Mouse (Mus musculus): ENCODE results near the gene Medag.

Gene Medag

DNA sequence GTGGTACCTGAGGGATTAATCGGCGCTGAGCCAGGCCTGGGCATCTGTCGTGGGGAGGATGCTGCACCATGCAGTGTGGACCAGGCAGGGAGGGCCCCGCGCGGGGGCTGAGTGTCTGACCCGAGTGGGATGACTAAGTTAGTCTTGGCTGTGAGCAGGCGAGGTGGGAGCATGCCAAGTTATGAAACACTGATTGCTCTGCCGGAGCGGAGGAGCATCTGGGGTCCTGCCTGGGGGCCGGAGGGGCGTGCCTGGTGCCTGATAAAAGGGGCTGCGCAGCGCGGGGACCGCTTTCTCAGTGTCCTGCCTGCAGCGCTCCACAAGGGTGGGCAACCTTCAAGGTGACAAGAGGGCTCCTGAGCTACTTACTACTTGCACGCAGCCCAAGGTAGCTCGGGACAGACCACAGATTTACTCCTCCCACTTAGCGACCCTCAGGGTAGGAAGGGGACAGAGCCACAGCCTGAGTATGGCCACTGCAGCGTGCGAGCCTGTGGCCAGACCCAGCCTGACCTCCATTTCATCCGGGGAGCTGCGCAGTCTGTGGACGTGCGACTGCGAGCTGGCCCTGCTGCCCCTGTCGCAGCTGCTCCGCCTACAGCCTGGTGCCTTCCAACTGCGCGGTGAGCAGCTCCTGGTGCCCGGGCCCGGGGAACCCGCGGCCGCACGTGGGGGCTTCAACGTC, at the start of gene Medag:
TSS of gene Medag (plus strand) at position 241 of the 685 bp plus-strand sequence.
- ATAC-seq (ENCODE audit: low TSS enrichment): peak; percentile 13

DNA sequence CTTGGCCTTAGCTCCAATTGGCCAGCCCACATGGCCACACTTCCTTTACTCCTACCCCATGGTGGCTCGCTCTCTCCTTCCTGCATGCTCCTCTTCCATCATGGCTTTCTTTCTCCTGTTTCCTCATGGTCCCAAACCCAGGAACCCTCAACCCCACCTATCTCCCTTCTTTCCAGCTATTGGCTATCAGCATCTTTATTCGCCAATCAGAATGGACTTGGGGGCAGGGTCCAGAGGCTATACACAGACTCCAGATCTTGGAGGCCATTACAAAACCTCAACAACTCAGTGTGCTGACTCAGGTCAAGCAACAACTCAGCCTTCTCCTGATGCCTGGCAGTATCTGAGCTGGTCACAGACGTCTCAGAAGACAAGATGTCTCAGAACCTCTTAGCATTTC, 48.9 kb upstream of the Medag start:
- no peak for ATAC-seq (ENCODE audit: low TSS enrichment)

DNA sequence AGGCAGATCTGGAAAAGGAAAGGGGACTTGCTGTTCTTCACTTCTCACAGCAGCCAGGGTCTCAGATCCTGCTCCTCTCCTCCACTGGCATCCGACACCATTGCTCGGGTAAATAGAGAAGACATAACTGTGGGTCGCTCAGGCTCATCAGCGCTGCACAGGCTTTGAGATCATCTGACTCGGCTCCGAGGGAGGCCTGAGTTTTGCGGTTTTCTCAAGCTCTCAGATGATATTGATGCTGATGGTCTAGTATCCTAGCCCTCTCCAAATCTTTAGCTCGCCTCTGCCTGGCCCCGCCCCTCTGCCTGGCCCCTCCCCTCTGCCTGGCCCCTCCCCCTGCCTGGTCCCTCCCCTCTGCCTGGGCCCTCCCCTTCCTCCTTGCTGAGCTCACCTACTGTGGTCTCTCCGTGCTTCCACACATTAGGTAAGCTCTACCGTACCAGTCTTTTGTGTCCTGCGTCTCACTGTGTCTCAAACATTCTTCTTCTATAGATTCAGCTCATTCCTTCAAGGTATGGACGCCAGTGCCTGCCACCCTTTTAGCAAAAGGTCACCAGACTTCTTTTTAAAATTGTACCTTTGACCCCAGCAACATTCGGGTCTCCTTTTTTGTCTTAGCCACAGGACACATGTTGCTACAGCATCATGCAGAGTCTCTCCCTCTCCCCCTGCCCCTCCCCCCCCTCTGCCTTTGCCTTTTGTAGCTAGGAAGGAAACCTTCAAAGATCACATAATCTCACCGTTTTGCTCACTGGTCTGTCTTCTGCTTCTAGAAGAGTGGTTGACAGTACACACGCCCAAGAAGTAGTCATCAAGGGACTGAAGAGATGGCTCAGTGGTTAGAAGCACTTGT, 47.4 kb upstream of the Medag start:
- ATAC-seq (ENCODE audit: low TSS enrichment): no peak

DNA sequence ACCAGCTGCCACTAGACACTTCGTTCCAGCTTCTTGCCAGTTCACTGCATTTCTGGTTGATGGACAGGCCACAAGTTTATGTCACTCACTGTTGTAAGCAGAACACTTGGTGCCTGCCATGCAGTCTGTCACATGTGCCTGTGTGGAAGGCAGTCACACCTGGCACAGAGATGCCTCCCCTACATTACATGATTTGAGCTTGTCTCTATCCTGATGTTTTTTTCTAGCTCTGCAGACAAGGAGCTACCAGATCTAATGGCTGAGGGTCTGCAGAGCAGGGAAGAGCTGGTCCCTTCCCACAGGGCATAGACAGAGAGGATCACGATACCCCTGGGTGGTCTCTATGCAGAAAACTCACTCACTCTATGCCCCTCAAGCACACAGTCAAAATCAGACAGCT, 44.5 kb upstream of the Medag start:
- ATAC-seq (ENCODE audit: low TSS enrichment): no peak

DNA sequence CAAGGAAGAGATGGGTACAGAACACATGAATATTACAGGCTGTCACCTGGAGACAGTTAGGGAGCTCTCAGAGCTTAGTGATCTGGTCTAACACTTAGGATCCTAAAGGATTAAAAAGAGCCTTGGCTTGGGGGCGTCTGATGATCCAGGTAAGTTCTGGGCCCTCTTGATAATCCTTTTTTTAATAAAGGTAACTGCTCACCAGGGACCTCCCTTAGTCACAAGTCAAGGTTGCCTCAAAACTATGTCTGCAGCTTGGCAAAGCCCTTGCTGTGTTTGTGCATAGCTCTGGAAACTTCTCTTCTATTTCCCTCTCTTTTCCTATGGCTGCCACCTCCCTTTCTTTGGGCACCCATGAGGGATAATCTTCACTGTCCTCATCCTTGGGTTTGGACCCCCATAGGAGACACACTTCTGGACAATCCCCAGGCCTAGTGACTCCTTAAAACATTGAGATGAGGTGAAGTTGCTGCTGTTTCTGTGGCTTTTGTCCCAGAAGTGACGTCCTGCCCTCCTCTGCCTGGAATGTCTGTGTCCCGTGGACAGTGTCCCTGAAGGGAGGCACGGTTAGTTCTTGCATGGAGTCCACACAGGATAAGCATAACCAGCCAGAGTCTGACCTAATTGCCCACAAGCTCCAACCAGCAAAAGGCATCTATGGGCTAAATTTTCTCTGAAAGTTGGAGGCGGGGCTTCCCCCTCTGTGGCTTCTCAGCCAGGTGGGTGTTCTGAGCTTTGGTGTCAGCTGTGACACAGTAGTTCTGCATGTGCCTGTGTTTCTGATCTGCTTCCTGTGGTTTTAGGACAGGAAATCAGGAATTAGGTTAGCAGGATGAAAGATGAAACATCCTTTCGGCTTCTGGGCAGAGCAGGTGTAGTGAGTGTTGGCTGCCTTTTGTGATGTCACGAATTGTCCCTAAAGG, 43.7 kb upstream of the Medag start:
- ATAC-seq (ENCODE audit: low TSS enrichment): no peak

DNA sequence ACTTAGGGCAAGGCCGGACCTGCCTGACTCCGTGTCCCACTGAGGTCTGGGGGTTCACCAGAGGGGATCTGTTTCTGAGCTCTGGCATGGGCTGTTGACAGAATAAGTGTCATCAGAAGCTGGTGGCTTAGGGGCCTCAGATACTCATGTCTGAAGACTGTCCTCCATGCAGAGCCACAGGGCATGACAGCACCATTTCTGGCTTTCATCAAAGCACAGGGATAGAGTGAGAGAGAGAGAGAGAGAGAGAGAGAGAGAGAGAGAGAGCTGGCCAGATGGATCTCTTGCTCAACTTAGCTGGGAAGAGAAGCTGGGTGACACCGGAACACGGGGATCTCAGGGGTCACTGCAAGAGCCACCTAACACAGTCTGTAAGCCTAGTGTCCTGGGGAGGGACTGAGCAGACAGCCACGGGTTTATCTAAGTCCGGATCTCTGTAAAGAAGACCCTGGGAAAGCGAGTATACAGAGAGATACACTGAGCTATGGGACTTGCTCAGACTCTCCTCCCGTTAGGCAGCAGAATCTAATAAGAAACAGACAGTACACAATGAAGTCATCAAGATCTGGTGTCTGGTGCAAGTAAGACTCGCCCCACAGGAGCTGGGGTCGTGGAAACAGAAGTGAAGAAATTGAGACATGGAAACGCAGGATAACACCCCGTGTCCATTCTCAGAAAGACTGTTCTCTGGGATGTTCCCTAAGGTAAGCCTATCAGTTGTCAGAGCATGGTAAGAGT, 42.8 kb upstream of the Medag start:
- no peak for ATAC-seq (ENCODE audit: low TSS enrichment)

DNA sequence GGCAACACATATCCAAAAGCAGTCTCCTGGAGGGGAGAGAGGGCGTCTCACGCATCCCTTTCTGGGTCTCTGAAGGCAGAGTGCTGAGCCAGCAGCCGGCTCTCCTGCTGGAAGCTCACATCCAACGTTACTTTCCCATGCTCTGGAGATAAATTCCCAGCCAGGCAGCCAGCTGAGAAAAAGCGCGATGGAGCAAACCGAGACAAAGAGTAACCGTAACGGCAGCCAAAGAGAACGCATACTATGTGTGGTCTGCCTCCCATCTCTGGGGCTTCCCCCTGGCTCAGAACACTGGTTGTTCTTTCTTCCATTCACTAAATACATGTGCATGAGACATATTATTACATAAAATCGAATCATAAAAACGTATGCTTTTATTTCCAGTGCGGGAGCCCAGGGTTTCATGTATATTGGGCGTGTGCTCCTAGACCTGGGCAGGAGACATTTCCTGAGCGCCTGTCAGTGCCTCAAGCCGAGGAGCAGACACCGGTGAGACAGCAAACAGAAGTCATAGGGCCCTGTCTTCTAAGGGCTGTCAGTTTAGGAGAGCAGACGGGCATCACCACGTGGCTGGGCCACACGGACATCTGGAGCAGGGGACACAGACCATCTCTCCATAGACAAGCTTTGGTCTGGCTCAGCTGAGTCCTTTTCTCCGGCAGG, 42.0 kb upstream of the Medag start:
- ATAC-seq (ENCODE audit: low TSS enrichment): no peak

DNA sequence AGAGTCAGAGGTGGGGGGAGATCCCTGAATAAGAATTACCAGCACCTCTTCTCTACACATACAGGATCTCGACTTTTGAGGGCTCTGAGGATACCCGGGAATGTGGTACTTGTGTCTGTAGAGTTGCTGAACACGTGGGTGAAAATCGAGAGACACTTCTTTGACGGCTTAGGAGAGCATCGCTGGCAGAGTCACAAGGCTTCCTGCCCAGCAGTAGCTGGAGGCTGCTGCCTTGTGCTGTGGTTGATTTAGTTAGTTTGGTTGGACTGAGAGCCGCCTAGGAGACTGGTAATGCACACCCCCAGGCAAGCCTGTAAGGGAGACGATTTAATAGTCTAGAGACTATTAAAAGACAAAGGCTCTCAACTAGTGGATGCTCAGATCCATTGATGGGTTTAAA, 39.5 kb upstream of the Medag start:
- peak; percentile 45 for ATAC-seq (ENCODE audit: low TSS enrichment)

DNA sequence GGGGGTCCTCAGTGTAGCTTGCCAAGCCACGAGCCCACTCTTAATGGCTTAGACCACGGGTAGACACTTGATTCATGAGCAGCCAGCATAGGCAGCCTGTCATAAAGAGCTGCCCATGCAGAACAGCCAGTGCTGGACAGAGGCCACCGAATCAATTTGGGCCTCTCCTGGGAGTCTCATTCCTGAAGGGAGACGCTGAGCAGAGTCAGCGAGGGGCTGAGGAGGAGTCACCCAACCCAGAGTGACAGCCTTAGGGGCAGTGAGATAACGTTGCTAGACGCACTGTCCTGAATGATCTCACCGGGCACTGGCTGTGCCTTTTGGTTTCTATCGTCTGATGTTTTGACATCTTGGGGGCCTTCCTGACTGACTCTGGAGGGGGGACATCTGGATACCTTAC, 38.3 kb upstream of the Medag start:
- ATAC-seq (ENCODE audit: low TSS enrichment): no peak

DNA sequence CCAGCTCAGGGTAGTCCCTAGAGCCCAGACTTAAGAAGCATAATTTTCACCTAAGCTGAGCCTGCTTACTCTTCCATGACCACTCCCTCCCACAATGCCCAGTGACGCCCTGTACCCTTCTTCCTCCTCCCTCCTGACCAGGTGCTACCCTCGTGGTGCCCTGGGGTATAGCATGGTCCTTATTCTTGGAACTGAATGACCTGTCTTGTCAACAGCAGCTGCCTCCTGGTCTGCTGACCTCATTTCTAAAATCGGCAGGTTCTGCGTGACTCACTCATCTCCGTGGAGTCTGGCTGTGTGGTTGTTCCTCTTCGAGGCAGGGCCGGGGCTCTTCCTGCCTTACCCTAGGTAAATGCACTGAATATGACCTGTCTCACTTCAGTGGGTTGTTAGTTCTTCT, 37.5 kb upstream of the Medag start:
- ATAC-seq (ENCODE audit: low TSS enrichment): peak; percentile 56; the same call in 1 of the 2 replicates

DNA sequence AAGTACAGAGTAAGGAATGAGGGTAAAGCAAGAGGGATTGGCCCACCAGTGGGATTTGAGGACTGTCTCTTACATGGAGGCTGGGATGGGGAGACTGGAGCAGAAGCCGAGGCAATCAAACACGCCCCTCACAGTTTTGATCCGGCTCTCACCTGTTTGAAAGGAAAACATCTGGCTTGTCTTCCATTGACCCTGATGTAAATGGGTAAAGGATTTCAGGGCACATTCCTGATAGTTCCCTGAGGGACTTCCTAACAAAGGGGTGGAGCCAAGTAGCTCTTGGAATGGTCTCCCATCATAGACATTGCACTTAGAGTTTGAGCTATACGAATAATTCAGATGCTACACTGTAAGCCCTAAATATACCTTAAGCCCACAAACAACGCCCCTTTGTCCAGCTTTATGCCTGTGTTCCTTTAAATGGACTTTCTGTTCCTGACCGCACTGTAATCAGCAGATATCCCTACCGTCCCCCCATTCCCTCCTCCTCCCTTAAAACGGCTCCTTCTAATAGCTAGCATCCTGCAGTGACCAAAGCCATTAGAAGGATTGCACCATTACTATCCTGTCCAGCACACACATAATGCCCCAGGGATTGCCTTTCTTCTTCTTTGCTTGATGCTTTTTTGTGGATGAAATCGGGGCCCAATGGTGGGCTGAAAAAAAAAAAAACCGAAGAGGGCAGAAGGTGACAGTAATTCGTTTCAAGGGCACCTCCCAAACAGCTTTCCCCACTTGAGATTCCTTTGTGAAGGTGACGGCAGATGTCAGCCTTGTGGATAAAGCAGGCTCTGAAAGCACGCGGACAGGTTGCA, 36.3 kb upstream of the Medag start:
- ATAC-seq (ENCODE audit: low TSS enrichment): no peak

DNA sequence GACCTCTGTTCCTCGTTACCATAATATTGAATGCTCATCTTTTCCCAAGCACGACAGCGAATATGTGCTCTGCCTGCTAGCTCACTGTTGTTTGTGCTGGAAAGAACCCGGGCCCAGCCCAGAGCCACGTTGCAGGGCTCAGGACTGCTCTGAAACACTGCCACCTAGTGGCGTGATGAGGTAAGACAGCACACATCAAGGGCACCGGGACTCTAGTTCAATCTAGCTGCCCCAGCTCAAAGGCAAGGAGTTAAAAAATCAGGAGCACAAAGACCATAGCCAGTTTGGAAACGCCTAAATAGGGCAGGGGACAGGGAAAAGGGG, 35.7 kb upstream of the Medag start:
- peak; percentile 54 for ATAC-seq (ENCODE audit: low TSS enrichment)

DNA sequence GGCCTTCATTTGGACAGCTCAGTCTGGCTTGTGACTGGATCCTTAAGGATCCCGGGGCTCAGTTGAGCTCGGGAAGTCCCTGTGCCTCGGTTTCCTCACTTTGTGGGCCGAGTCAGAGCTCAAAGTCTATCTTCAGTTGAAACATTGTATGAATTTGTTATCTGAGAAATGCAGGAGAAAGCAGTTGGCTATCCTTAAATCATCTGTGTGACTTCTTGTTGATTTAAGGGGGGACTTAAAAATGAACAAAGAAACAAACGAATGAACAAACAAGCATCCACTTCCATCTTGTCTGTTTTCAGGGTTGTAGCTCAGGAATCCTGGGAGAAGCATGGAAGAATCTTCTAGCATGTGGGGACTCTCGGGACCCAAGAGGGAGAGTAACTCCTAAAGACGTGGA, 35.2 kb upstream of the Medag start:
- no peak for ATAC-seq (ENCODE audit: low TSS enrichment)

DNA sequence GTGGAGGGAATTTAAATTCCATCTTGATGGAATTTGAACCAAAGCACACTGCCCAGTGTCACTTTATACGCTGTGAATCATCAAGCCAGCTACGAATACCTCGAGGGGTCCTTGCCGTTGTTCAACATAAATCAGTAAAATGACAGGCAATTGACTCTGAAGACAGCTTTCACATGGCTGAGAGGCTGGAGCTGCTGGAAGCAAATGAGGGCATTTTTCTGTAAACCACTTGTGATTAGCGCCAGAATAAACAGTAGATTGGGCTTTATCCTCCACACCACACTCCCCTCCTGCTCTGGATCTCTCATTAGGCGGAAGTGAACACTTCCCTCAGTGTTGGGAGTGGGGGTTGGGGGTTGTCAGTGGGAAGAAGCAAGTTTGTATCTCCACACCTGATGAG, 34.3 kb upstream of the Medag start:
- no peak for ATAC-seq (ENCODE audit: low TSS enrichment)

DNA sequence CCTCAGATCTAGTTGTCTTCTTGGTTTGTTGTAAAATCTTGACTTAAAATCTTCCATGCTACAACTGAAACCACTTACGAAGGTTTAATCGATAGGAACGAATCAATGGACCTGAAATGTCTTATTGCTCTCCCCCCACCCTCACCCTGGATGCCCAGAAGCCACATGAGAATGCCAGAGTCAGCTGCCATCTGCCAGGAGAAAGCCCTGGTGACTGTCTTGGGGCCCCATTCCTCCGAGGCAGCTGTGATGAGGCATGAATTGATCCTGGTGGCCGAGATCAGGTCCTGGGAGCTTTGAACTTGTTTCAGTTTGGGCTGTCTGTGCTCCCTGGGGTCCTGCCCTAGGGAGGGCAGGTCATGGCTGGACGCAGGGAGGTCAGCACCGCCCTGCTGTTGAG, 33.0 kb upstream of the Medag start:
- no peak for ATAC-seq (ENCODE audit: low TSS enrichment)

DNA sequence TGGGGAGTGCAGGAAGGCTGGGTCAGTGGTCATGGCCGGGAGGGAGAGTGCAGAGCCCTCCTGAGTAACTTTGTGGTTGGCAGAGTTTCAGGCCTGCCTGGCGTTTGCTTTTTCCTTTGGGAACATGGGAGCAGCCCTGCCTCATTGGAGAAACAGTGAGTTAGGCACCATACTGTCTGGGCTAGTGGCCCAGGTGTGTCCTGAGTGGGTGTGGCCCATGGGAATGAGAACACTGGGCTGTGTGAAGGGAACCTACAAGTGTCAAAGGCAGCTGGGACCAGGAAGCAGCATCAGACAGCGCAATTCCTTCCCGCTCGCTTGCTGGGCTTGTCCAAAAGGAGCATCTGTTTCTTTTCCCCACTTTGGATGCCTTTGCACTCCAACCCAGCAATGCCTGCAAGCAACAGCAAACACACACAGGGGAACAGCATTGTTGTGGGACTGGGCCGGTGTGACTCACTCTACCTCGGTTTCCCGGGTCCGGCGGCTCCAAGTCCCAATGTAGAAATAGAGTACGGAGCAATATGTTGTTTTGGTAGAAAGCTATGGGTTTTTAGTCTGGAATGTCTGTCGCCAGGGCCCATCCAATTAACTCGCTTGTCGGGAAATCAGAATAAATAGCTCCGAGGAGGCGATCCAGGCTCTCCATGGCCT, 32.3 kb upstream of the Medag start:
- ATAC-seq (ENCODE audit: low TSS enrichment): peak; percentile 10; the same call in 1 of the 2 replicates

DNA sequence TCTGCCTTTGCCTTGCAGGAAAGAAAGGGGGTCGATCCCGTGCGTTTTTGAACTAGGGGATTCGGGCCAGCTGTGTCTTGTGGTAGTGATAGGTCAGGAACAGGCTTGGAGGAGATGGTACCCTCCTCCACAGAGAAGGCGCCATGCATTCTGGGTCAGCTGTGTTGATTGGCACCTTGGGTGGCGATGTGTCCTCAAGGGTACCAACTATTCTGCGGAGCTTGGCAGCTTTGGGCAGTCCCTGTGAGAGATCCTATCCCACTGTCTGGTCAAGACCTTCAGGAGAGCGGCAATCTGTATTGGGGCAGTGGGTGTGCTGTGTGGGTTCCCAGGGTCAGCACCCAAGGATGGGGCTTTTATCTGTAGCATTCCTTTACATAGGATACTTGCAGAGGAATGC, 31.7 kb upstream of the Medag start:
- ATAC-seq (ENCODE audit: low TSS enrichment): no peak

DNA sequence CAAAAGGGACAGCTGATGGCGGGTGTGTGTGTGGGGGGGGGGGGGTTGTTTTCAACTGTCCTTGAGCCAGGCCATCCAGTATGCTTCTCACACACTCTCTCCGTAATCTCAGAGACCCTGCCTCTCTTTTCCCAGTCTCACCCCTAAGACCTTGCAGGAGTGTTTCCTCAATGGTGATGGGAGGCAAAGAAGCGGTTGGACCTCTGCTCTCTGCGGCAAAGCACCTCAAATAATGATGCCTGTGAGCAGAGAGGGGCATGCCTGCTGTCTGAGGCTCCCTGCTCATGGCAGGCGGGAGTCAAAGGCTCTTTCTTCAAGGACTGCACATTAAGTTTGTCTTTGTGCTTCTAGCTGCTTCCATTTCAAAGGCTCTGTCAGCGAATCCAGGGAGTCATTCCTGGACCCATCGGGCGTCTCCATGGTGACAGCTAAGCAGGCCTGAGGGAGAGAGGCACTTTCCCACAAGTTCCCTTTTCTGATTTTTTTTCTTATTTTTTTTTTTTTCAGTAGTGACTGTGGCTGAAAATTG, 31.1 kb upstream of the Medag start:
- peak; percentile 62 for ATAC-seq (ENCODE audit: low TSS enrichment)

DNA sequence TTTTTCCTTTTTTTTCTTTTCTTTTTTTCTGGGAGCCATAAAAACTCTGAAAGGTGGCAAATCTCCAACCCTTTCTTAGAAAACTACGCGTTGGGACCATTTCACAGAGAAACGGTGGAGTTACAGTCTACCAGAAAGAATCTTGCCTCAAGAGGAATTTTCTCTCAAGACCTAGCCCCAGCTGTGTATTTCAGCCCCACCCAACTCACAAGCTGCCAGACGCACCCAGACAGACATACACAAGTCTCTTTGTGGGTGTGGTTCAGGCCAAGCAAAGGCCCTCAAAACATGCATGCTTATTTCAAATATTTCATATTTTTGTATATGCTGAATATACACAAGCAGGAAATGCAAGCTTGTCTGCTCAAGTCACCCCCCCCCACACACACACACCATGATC, 29.6 kb upstream of the Medag start:
- ATAC-seq (ENCODE audit: low TSS enrichment): no peak

DNA sequence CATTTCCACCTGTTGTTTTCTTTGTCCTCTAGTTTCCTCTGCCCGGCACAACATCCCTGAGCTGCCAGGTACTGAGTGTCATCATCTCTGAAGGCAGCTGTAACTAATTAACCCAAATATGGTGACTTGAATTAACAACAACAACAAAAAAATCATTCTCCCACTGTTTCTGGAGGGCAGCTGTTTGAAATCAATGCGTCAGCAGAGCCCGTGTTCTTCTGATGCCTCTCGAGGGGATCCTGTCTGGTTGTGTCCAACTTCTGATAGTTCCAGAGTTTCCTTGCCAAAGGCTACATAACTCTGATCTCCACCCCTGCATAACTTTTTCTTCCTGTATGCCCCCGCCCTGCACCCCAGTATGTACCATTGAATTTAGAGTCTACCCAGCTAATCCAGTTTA, 28.9 kb upstream of the Medag start:
- no peak for ATAC-seq (ENCODE audit: low TSS enrichment)

All from frontal cortex, adult (tissue).